Mouse (Mus musculus) liver, embryonic 18 days (tissue): ENCODE measurements around the gene Ago3. TPM values are rescaled to one million over a fixed set of nuclear protein-coding genes. Genes with fewer than 3 reads are reported as not detected.

ENCODE experiments used
- polyA plus RNA-seq: library from polyadenylated mRNA; depleted of rRNA; stranded (reverse); fragments of >200 nt; gene quantifications from 2 replicates; pipeline ENCODE4 v1.2.3, GENCODE M21; 2012; rRNA removed

Gene Ago3
- 1.3 and 1.4 TPM in 2 replicates for polyA plus RNA-seq

GRCm38 (mm10) chr4:126429347-126430079 lies at the start of gene Ago3:
Gene Ago3 (minus strand): TSS chr4:126429556.

GRCm38 (mm10) chr4:126468285-126468901 lies 39.0 kb upstream of the Ago3 start, which contains the start of gene Ago1:
Gene Ago1 (minus strand): TSS chr4:126468583.

GRCm38 (mm10) chr4:126325281-126325861 lies 104.0 kb downstream of the Ago3 start, which contains the start of gene Tekt2:
Gene Tekt2 (minus strand): TSS chr4:126325688.

GRCm38 (mm10) chr4:126321111-126321853 lies 108.1 kb downstream of the Ago3 start, which contains the start of gene Adprhl2:
Gene Adprhl2 (minus strand): TSS chr4:126321703.

GRCm38 (mm10) chr4:126286492-126286891 lies 142.9 kb downstream of the Ago3 start, which contains the start of gene Col8a2:
Gene Col8a2 (plus strand): TSS chr4:126286793.

Other genes with a start within 250 kb of the Ago3 start
- gene Thrap3, start 226.8 kb downstream of the Ago3 start, polyA plus RNA-seq: 46.6 and 55.7 TPM in 2 replicates
- gene Map7d1, start 173.2 kb downstream of the Ago3 start, polyA plus RNA-seq: 11.9 and 14.6 TPM in 2 replicates
- gene Trappc3, start 167.2 kb downstream of the Ago3 start, polyA plus RNA-seq: 25.8 and 26.1 TPM in 2 replicates
- 0.26 and 0.27 TPM in 2 replicates for gene Col8a2, start 142.8 kb downstream of the Ago3 start, polyA plus RNA-seq
- 18.9 and 21.8 TPM in 2 replicates for gene Adprhl2, start 107.9 kb downstream of the Ago3 start, polyA plus RNA-seq
- gene Tekt2, start 103.9 kb downstream of the Ago3 start, polyA plus RNA-seq: 0.81 and 0.97 TPM in 2 replicates
- gene Ago1, start 39.0 kb upstream of the Ago3 start, polyA plus RNA-seq: 3.0 and 3.3 TPM in 2 replicates
- 0.42 and 0.44 TPM in 2 replicates for gene Ago4, start 103.9 kb upstream of the Ago3 start, polyA plus RNA-seq
- gene Clspn, start 127.4 kb upstream of the Ago3 start, polyA plus RNA-seq: 8.6 and 9.4 TPM in 2 replicates
- 0.85 and 0.90 TPM in 2 replicates for gene 5730409E04Rik, start 180.3 kb upstream of the Ago3 start, polyA plus RNA-seq
- gene Psmb2, start 248.1 kb upstream of the Ago3 start, polyA plus RNA-seq: 104 and 108 TPM in 2 replicates